Mouse (Mus musculus) layer of hippocampus, adult 2 months (tissue): ENCODE measurements around the gene Ptprc. TPM values are rescaled to one million over a fixed set of nuclear protein-coding genes. Genes with fewer than 3 reads are reported as not detected.

ENCODE experiments used
- DNase-seq, 2 experiments: peaks; one replicate each; pipeline ENCODE4 v3.0.0; 2022; ENCODE audit warnings: low spot score in 2 of 2
- H3K27ac ChIP-seq: fragments of 200-600 bp; 2 replicates; pipeline ENCODE4 v1.8.1; 2022
- H3K4me3 ChIP-seq: fragments of 200-600 bp; 2 replicates; pipeline ENCODE4 v1.8.1; 2022; ENCODE audit warnings: mild to moderate bottlenecking
- CTCF ChIP-seq: fragments of 200-600 bp; conservative IDR thresholded peaks from 2 replicates; pipeline ENCODE4 v1.8.1; 2022; ENCODE audit warnings: antibody characterized with exemption, mild to moderate bottlenecking, moderate library complexity
- total RNA-seq, 2 experiments: library from RNA; stranded (reverse); gene quantifications; 2 replicates each; pipeline ENCODE4 v1.2.3; 2021

Ptprc gene
- total RNA-seq, 2 experiments from 2014 or later, result 2.3 to 2.4 TPM

- Histone ChIP-seq H3K27ac (no peak overlapping the region), H3K4me3 (no peak overlapping the region)
- DNase-seq, result no peak
- no peak for TF ChIP-seq CTCF
These were observed 3.0 kb downstream of the Ptprc start for GRCm38 (mm10) chr1:138172547-138172946.

- Histone ChIP-seq H3K4me3 (no peak overlapping the region), H3K27ac (no peak overlapping the region)
- TF ChIP-seq CTCF, result no peak
- DNase-seq, result no peak
These were observed 3.4 kb downstream of the Ptprc start for GRCm38 (mm10) chr1:138172096-138172495.

GRCm38 (mm10) chr1:138166233-138166771 is 9.2 kb downstream of the Ptprc start:
- H3K27ac ChIP-seq, result no peak overlapping the region
- no peak for DNase-seq
- no peak for TF ChIP-seq CTCF
- no peak overlapping the region for H3K4me3 ChIP-seq

GRCm38 (mm10) chr1:138162638-138163037 is 12.9 kb downstream of the Ptprc start:
- no peak overlapping the region for H3K27ac ChIP-seq
- DNase-seq, result no peak
- no peak for TF ChIP-seq CTCF
- no peak overlapping the region for H3K4me3 ChIP-seq

- H3K27ac ChIP-seq, result no peak overlapping the region
- DNase-seq, result no peak
- H3K4me3 ChIP-seq, result no peak overlapping the region
- no peak for TF ChIP-seq CTCF
These were observed 16.6 kb downstream of the Ptprc start for GRCm38 (mm10) chr1:138158921-138159320.

- no peak for DNase-seq
- no peak for TF ChIP-seq CTCF
- Histone ChIP-seq H3K27ac (no peak overlapping the region), H3K4me3 (no peak overlapping the region)
These were observed 17.3 kb downstream of the Ptprc start for GRCm38 (mm10) chr1:138158236-138158635.

- TF ChIP-seq CTCF, result no peak
These were observed 17.8 kb downstream of the Ptprc start for GRCm38 (mm10) chr1:138157709-138158108.

GRCm38 (mm10) chr1:138157008-138157407 is 18.5 kb downstream of the Ptprc start:
- H3K27ac ChIP-seq, result no peak overlapping the region

More at GRCm38 (mm10) chr1:138157709-138158108, 17.8 kb downstream of the Ptprc start:
- Histone ChIP-seq H3K4me3 (no peak overlapping the region), H3K27ac (no peak overlapping the region)
- DNase-seq, result no peak

GRCm38 (mm10) chr1:138154185-138154785 is 21.2 kb downstream of the Ptprc start:
- TF ChIP-seq CTCF, result no peak
- Histone ChIP-seq H3K27ac (no peak overlapping the region), H3K4me3 (no peak overlapping the region)
- no peak for DNase-seq

More at GRCm38 (mm10) chr1:138157008-138157407, 18.5 kb downstream of the Ptprc start:
- no peak for DNase-seq
- TF ChIP-seq CTCF, result no peak
- no peak overlapping the region for H3K4me3 ChIP-seq

- Histone ChIP-seq H3K4me3 (no peak overlapping the region), H3K27ac (no peak overlapping the region)
- no peak for TF ChIP-seq CTCF
- DNase-seq, result no peak
These were observed 22.4 kb downstream of the Ptprc start for GRCm38 (mm10) chr1:138153126-138153525.

GRCm38 (mm10) chr1:138148844-138149243 is 26.7 kb downstream of the Ptprc start:
- Histone ChIP-seq H3K4me3 (no peak overlapping the region), H3K27ac (peak overlapping the region; percentile 87)
- no peak for TF ChIP-seq CTCF
- peak; percentile 49 to 76 for DNase-seq

GRCm38 (mm10) chr1:138145571-138145970 is 29.9 kb downstream of the Ptprc start:
- no peak for DNase-seq
- Histone ChIP-seq H3K27ac (no peak overlapping the region), H3K4me3 (no peak overlapping the region)
- TF ChIP-seq CTCF, result no peak

- Histone ChIP-seq H3K27ac (no peak overlapping the region), H3K4me3 (no peak overlapping the region)
- DNase-seq, result no peak
- TF ChIP-seq CTCF, result no peak
These were observed 30.4 kb downstream of the Ptprc start for GRCm38 (mm10) chr1:138145148-138145547.

GRCm38 (mm10) chr1:138144365-138144764 is 31.1 kb downstream of the Ptprc start:
- Histone ChIP-seq H3K27ac (no peak overlapping the region), H3K4me3 (no peak overlapping the region)
- no peak for TF ChIP-seq CTCF
- no peak for DNase-seq
